Mouse (Mus musculus) heart, postnatal 0 days (tissue): ENCODE data around the gene Phkg1.

Experiments
- CTCF ChIP-seq: IDR thresholded peaks from 2 replicates; pipeline ENCODE4 v1.5.1; 2016; ENCODE audit warnings: antibody characterized with exemption, control low read depth, low read depth
- EP300 ChIP-seq: IDR thresholded peaks from 2 replicates; pipeline ENCODE4 v1.6.1; 2016; ENCODE audit warnings: antibody characterized with exemption, low read depth

DNA sequence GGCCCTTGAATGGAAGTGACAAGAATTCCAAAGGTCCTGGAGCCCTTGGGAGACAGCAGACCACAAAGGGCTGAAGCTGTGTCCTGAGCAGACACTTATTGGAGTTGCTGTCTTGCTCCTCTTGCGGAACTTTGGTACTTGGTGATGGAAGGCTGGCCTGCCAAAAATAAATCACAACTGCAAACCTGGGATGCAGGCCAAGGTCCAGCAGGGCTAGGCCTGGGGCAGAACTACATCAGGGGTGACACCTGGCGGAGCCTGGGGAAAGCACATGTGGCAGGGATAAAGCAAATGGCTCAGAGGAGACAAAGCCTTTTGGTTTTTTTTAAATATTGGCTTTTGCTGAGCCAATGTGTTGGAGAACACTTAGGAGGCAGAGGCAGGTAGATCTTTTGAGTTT lies 19.4 kb downstream of the Phkg1 start:
- TF ChIP-seq CTCF (peak; percentile 86), EP300 (no peak)
